Mouse (Mus musculus) frontal cortex, postnatal 25 days (tissue): ENCODE measurements around the gene Rapgef6.
A peak's percentile ranks its signal among the peaks of the same experiment; 100 is the strongest.

Experiments
- DNase-seq, 2 experiments: peaks; one replicate each; pipeline ENCODE4 v3.0.0; 2022; ENCODE audit warnings: low spot score in 2 of 2

Rapgef6 gene

DNA sequence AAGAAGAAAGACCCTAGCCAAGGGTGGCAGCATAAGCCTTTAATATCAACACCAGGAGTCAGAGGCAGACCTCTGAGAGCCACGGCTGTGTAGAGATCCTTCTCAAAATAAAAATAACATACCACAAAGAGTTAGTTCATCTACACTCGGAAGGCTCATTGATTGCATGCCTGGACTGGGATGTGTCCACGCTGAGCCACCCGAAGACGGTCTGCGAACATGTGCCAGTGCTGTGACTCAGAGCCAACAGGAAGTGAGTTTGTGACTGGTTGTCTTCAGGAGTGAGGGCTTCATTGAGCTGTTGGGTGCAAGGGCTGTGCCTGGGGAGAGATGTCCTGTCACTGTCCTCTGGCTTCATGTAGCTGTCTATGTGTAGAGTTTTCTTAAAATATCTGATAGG is 171.0 kb downstream of the Rapgef6 start:
- no peak for DNase-seq

DNA sequence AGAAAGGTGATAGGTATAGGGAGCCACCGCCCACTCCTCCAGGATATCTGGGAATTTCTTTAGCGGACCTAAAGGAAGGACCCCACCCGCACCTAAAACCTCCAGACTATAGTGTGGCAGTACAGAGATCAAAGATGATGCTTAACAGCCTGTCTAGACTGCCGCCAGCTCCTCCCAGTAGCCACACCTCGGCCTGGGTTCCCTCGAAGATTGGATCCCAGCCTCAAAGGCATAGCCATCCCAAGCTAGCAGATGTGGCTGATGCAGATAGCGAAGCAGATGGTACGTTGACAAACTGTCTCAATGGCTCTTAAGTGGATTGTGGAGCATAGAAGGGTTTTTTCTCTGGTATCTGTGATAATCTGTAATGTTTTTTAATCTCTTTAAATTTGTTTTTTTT is 171.6 kb downstream of the Rapgef6 start:
- DNase-seq: no peak

DNA sequence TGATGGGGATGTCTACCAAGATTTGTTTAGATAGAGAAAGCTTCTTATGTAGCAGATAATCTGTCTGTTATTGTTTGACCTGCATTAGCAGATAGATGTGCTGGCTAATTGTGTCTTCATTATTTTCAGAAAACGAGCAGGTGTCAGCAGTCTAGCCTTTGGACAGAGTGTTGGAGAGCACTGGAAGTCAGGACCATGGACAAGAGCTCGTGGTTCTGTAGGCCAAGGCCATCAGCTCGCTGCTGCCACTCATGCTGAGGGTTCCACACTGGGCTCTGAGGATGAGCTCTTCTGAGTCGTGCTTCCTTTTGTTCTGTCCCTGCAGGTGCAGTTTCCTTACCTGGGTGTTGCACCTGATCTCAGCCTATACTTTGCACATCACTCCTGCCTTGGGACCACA is 173.3 kb downstream of the Rapgef6 start:
- no peak for DNase-seq

DNA sequence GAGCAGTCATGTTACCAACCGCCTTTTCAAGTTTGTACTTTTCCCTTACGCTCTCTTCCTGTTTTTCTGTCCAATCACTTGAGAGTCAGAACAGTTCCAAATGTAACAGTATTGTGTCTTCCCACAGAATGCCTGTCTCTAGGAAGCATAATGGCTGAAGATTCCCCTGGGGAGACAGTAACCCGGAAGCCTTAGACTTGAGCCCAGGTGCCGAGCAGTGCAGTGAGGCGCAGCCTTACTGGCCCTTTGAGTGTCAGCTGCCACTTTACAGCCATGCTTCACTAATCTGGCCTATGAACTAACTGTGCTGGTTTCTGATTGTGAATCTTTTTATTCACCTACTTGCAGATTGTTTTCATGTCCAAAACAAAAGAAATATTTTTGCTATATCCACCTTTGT is 175.0 kb downstream of the Rapgef6 start:
- no peak for DNase-seq

DNA sequence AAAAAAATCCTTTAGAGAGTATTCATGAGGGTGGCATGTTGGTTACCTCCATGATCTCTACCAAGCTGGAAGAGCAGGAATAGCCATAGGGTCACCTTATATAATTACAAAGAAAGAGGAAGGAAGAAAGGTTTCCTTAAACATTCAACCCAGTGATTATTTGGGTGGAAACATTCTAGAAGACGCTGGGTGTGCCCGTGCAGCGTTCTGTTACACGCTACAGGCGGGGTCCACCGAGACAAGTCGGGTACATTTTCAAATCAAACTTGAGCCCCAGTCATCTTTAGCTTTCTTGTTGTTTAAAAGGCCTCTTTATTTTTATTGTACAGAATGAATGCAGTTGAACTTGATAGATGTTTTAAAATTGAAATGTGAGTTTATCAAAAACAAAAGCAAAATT is 176.0 kb downstream of the Rapgef6 start:
- DNase-seq: no peak

DNA sequence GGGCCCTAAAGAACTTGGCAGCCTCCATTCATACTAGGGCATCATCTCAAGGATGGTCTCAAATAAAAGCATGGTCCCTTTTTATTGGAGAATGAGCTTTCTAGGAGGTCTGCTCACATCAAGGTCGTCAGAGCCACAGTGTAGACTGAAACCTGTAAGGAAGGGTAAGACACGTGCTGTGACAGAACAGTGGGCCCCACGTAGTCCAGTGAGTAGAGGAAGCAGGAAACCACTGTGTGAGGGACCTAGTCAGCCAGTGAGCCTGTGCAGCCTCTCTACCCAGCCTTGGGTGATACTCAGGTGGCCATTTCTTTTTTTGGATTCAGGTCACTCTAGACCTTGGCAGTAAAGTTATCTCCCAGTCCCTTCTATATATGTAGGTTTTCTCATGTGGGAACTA is 177.3 kb downstream of the Rapgef6 start:
- no peak for DNase-seq

DNA sequence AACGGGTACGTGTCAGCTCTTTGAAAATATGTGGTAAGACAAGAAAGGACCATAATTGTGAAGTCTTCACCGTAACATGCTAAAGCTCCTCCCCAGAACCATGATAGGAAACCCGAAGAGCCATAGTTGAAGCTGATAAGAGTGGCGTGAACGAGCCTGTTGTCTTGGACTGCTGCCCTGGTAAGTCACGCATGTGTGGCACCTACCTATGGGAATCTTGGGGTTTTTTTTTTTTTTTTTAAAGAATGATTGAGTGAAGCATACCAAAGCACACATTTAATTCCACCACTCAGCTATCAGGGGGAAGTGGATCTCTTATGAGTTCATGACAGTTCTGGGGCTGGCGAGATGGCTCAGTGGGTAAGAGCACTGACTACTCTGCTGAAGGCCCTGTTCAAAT is 179.2 kb downstream of the Rapgef6 start:
- DNase-seq: no peak

DNA sequence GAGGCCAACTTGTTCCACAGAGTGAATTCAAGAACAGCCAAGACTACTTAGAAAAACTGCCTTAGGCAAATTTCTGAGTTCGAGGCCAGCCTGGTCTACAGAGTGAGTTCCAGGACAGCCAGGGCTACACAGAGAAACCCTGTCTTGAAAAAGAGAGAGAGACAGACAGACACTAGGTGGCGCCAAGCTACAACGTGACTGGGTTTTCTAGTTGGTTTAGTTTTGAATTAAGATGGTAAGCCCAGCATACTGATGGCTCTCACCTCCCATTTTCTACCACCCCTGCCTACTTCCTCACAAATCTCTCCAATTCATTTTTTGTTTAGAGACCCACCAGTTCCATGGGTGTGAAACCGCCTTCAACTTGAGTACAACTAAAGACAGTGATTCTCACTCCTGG is 180.7 kb downstream of the Rapgef6 start:
- DNase-seq: peak; percentile 69 to 70

DNA sequence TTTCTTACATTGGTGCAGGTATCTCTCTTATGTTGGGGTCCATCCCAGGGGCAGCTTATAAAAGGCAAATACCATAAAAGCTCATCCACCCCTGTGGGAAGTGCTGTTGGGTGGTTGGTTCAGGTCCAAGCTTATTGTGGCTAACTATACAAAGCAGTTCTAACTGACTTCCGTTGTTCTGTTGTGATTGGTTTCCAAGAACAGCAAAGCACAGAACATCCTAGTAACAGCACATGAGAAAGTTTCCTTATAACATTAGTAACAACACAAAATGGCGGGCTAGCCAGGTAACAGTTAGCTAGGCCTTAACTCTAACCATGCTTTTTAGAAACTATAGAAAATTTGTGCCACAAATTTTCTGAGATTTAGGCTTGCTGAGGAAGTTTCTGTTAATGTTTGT is 185.5 kb downstream of the Rapgef6 start:
- DNase-seq: no peak

DNA sequence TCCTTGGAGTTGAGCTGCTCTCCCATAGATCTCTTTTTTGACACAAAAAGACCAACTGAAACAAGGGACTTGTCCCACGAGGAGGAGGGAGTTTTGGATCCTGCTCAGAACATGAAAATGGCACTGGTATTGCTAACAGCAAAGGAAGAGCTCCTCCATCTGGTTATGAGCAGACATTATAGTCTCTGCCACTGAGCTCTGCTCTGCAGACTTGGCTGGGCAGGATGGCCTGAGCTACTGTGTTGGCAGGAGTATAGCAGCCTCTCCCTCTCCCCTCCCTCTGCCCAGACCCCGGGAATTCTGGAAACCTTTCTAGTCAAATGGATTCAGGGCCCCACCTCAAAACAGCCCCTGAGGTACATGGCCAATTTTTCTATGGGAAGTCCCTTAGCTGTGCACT is 187.0 kb downstream of the Rapgef6 start:
- no peak for DNase-seq

DNA sequence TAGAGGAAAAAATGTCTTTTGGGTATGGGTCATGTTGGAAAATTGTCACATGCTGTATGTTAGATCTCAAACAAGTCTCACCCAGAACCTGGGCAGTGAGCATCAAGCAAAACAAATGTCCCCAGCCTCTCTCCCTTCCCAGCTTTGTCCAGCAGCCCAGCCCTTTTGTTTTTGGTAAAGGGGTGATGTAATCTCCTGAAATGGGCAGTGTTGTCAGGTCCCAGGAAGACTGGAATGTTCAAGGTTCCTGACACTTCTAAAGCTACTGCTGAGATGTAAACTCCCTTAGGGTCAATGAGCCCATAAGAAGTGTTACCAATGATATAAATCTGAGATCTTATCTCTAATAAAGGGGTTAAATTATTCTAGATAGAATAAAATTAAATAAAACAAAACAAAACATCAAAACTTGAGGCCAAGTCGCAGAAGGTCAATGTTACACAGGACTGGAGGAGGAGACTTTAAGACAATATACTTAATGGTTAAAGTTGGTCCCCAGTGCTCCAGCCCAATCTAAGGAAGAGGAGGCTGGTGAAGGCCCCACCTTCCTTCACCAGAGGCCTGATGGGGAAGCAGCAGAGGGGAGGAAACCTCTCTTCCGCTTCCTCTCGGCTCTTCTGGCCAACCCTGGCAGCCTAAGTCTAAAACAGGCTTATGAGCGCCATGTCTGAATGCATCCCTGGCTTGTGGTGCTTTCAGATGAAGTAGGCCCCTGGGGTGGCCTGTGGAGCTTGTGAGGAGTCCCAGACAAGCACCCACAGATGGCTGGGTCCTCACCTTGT is 188.1 kb downstream of the Rapgef6 start:
- DNase-seq: no peak

DNA sequence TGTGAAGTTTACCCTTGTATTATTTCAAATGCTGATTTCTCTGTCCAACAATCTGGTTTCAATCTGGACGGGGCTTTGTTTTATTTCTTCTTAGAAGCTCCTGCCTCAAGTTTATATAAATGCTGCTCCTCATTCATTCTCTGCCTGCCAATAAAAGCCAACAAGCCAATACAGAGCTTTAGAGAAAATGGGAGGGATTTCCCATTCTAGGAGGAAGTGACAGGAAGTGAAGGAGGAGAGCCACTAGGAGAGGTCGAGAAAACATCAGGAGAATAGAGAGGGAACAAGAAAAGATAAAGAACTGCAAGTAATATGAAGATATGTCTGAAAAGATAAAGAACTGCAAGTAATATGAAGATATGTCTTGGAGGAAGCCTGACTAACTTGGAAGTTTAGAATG is 190.2 kb downstream of the Rapgef6 start:
- no peak for DNase-seq

DNA sequence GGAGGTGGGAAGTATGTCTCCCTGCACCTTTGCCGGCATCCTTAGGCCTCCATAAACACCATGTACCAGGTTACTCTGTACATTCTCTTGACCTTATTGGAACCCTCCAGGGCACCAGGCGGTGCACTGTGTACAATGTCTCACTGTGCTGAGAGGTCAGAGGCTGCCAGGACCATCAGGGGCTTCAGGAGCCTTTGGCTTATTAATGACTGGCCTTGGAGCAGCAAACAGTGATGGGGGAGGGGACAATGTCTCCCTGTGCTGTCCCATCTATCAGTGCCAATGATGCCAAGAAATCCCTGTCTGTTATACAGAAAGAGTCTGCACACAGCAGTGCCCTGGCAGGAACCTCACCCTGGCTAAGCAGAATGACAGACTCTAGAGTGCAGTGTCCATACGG is 195.2 kb downstream of the Rapgef6 start:
- no peak for DNase-seq

DNA sequence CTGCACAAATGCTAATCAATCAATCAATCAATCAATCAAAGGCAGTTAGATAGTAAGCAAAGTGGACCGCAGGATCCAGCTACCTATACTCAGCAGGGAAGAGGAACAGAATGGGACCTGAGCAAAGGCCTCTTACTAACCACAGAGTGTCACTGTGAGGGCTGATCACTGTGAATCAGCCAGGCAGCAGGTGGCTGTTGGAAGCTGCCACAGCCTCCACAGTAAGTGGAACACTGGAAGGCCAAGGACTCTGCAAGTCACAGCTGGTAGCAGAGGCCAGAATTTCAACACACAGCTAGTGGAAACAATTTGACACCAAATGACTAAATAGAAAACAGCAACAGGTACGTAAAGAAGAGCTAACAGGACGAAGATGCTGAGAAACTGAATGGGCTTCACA is 196.0 kb downstream of the Rapgef6 start:
- no peak for DNase-seq

DNA sequence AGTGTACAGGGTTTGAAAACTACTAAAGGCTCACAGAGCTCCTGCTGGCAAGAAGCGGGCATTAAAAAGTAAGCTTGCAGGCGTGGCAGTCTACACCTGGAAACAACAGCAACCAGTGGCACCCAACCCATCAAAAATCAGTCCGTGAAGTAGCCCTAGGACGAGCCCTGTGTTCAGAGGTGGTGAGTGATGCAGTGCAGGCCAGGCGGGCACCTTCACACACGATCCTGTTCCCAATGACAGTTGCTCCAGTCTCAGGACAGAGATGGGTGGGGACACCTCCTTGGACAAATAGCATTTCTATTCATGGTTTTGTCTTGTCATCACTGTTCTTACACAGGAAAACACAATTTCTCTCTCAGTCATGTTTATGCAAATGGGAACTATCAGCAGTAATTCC is 199.4 kb downstream of the Rapgef6 start:
- no peak for DNase-seq

DNA sequence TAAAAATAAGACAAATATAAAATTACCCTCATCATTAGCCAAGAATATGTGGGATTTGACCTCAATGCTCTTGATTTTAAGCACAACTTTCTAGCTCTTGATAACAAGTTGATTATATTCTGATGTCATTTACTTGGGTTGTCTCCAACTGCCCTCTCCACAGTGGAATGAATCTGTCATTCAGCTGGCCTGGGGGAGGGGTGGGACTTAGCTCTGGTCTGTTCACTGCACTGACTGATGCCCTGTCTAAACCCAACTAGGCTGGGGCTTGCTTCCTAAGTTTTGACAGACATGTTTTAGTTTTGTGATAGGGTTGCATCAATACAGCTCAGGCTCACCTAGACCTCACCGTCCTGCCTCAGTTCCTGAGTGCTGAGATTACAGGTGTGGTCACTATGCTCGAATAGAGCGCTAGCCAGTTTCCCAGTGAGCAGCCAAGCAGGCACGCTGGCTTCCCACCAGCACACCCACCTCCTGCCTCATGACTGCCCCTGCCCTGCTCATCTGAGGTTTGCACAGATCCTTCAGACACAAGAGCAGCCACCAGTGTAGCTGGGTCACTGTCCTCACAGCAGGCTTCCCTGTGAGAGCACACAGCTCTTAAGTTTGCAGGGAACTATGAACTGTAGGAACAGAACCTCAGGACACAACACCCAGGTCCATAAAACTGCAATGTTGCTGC is 201.8 kb downstream of the Rapgef6 start:
- DNase-seq: no peak

DNA sequence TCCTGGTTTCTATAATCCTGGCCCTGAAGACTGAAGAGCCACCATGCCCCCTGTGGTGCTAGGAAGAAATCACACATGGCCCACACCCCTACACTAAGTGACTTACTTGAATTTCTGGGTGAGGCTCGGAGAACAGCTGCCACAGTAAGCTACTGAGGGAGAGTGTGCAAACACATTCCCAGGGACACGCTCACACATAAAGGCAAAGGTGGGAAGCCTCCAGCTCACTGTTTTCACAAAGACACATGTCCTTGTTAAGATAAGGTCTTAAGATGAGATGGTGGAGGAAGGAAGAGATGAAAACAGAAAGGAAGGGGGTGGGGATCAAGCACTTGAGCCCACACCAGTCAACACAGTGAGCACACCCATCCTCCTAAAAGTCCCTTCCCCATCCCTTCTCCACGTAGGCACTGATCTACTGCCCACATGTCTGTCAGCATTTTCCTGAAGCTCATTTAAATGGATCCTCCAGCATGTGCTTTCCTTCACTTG is 204.0 kb downstream of the Rapgef6 start:
- DNase-seq: no peak

DNA sequence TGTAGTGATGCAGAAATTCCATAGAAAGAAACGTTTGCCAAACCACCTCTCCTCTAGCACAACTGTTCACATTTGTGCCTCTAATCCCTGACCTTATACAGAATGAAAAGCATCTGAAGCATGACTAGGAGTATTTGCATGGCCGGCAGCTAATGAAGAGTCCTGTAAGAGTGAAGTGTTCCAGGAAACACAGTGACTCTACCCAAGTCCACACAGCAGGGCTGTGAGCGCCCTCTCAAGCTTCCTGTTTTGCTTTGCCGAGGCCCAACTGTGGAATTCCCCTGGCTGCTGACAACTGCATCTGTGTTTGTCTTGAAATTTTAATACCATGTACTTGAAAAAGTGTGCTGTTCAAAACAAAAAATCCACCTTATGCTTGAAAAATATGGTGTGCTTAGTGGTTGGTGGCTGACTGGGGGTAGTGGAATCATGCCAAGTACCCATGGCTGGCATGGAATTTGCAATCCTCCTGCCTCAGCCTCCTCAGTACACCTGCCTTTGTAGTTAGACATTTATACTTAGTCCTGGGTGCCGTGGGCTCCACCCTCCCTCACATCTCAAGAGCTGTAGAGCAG is 204.8 kb downstream of the Rapgef6 start:
- no peak for DNase-seq

DNA sequence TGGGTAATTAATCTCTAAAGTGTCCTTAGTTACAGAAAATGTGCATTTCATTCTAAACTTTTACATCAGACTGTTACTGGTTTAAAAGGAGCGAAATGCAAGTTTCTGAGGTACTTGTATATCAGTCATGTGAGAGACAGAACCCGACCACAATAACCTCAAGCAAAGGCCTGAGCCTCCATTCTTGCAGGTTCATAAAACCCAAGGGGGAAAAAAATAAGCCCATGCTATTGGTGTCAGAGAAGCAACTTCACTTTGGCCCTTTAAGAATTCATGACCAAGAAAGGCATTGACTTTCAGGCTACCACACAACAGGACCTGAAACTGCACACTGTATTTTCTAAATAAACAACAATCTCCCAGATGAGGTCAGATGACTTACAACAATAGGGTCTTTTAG is 205.7 kb downstream of the Rapgef6 start:
- DNase-seq: no peak

DNA sequence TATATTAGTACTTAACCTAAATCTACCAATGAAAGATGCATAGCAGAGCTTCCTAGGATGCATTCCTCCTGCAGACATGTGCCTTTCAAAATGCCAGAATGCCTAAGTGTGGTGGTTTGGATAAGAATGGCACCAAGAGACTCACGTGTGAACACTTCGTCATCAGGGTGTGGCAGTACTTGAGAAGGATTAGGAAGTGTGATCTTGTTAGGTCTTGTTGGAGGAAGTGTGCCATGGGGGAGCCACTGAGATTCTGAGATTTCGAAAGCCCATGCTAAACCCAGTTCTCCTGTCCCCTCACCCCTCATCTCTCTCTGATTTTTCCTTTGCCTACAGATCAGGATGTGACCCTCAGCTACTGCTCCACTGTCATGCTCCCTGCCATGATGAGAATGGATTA is 206.7 kb downstream of the Rapgef6 start:
- no peak for DNase-seq

DNA sequence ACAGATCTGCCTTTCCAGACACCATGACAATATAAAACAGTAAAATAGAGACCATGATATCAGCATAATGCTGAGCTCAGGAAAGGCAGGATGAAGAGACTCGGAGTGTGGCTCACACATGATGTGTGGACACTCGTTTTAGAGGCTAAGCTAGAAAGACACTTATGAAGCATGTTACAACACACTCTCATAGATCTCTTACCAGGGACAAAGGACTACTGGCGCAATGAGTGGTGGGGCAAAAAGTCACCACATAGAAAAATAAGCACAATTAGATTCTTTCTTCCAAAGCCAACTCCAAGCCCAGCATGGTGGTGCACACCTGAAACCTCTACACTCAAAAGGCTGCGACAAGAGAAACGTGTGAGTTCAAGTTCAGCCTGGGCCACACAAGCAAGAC is 208.3 kb downstream of the Rapgef6 start:
- no peak for DNase-seq

DNA sequence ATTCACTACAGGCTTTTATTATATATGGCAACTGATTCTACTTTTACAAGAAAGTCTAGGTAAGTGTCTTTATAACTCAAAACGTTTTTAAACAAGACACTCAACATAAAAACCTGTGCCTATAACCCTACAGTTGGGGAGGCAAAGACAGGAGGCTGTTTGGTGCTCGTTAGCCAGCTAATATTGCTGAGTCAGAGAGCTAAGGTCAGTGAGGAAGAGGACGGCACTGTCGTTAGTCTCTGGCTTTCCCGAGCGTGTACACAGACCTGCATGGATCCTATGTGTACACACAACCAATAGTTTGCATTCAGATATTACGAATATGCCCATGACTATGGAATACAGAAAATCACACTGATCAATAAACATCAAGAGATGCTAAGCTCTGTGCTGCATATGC is 208.7 kb downstream of the Rapgef6 start:
- DNase-seq: no peak

DNA sequence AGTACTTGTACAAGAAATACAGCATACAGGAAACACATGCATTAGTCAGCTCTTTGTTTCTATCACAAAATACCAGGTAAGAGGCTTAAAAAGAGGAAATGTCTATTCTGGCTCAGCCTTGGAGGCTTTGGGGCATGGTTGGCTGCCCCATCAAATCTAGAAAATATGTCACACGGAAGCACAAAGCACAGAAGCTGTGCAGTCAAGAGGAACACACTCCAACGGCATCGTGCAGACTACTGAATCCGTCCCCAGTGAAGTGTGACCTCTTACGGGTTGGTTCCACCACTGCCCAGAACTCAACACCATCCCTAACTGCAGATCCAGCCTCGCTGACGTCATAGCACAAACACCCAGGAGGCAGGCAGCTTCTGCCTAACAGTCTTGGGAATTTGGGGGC is 210.9 kb downstream of the Rapgef6 start:
- no peak for DNase-seq
